Mouse (Mus musculus) hindbrain, embryonic 16.5 days (tissue): Measurements from ENCODE around the gene Flad1. TPM values are rescaled to one million over a fixed set of nuclear protein-coding genes. Genes with fewer than 3 reads are reported as not detected.

Source experiments
- ATAC-seq: fragments of 200-750 bp; cut with Nextera tagmentation; 2 replicates; pipeline ENCODE4 v1.8.0; 2017; ENCODE audit warnings: moderate TSS enrichment, moderate library complexity
- H3K27ac ChIP-seq: fragments of 300-500 bp; sonication (generic); 2 replicates; pipeline ENCODE4 v1.5.1; 2014; ENCODE audit warnings: low read depth, mild to moderate bottlenecking, control low read depth, low read length, moderate library complexity
- H3K27me3 ChIP-seq: fragments of 300-500 bp; sonication (generic); replicated peaks from 2 replicates; pipeline ENCODE4 v1.6.1; 2014; ENCODE audit warnings: low read length; ENCODE audit not compliant: control insufficient read depth, insufficient read depth
- H3K36me3 ChIP-seq: fragments of 300-500 bp; sonication (generic); 2 replicates; pipeline ENCODE4 v1.6.1; 2014; ENCODE audit warnings: mild to moderate bottlenecking, low read length, moderate library complexity, mixed read lengths; ENCODE audit not compliant: control insufficient read depth, insufficient read depth
- H3K4me1 ChIP-seq: fragments of 300-500 bp; sonication (generic); 2 replicates; pipeline ENCODE4 v1.6.1; 2014; ENCODE audit warnings: low read depth, low read length; ENCODE audit not compliant: control insufficient read depth, insufficient read depth
- H3K4me2 ChIP-seq: fragments of 300-500 bp; sonication (generic); 2 replicates; pipeline ENCODE4 v1.6.1; 2014; ENCODE audit warnings: mild to moderate bottlenecking, low read length, control low read depth, moderate library complexity
- H3K4me3 ChIP-seq: fragments of 300-500 bp; sonication (generic); 2 replicates; pipeline ENCODE4 v1.5.1; 2014; ENCODE audit warnings: mild to moderate bottlenecking, low read length, control low read depth, moderate library complexity
- H3K9ac ChIP-seq: fragments of 300-500 bp; sonication (generic); 2 replicates; pipeline ENCODE4 v1.6.1; 2014; ENCODE audit warnings: low read depth, mild to moderate bottlenecking, control low read depth, low read length, moderate library complexity
- H3K9me3 ChIP-seq: fragments of 300-500 bp; sonication (generic); 2 replicates; pipeline ENCODE4 v1.6.1; 2014; ENCODE audit warnings: mild to moderate bottlenecking, low read length, moderate library complexity; ENCODE audit not compliant: control insufficient read depth
- WGBS: fragments of 180-500 bp; shearing (Covaris S2); extraction: QIAGEN DNeasy Blood & Tissue Kit; methylation state at CpG from one replicate; pipeline ENCODE4 v1.1.7; 2014; 5-methylcytosine and 5-hydroxymethylcytosine counted together
- polyA plus RNA-seq: library from polyadenylated mRNA; unstranded; fragments of >200 nt; fragmentation: Nextera tagmentation; extraction: Ambion mirVana; gene quantifications from 2 replicates; pipeline ENCODE4 v1.2.1, GENCODE M21; 2015

The Flad1 gene
- 34.7 and 36.6 TPM in 2 replicates for polyA plus RNA-seq

- H3K9ac ChIP-seq, result peak within 1 kb of the TSS; percentile 68
- peak within 1 kb of the TSS; percentile 59 for H3K4me3 ChIP-seq
- peaks cover 9% of the 10 kb centered on the region for H3K4me1 ChIP-seq
- peaks cover 11% of the 10 kb centered on the region for H3K36me3 ChIP-seq
- H3K9me3 ChIP-seq, result no peaks in the 10 kb centered on the region
- H3K4me2 ChIP-seq, result peak within 1 kb of the TSS; percentile 79
- ATAC-seq, result peak; percentile 99
- H3K27me3 ChIP-seq, result no peaks in the 10 kb centered on the region
- 3% methylated on average over 28 of the region's 28 CpGs for WGBS
- H3K27ac ChIP-seq, result peak within 1 kb of the TSS; percentile 78
Observed at GRCm38 (mm10) chr3:89411490-89412393, at the start of gene Flad1. TSS of gene Flad1 (minus strand) at chr3:89411870.

- no peaks in the 10 kb centered on the region for H3K9me3 ChIP-seq
- peak overlapping the region; percentile 51 for H3K4me3 ChIP-seq
- ATAC-seq, result peak; percentile 91
- no peaks in the 10 kb centered on the region for H3K27me3 ChIP-seq
- no peaks in the 10 kb centered on the region for H3K36me3 ChIP-seq
- peak overlapping the region; percentile 56 for H3K4me2 ChIP-seq
- H3K4me1 ChIP-seq, result peaks cover 11% of the 10 kb centered on the region
- WGBS, result under 1% methylated on average over 32 of the region's 36 CpGs
- H3K27ac ChIP-seq, result peak overlapping the region; percentile 80
- peak overlapping the region; percentile 77 for H3K9ac ChIP-seq
Observed at GRCm38 (mm10) chr3:89458965-89459807, 47.5 kb upstream of the Flad1 start.

- ATAC-seq, result peak; percentile 61
- peak overlapping the region; percentile 51 for H3K4me3 ChIP-seq
- no peaks in the 10 kb centered on the region for H3K36me3 ChIP-seq
- H3K9me3 ChIP-seq, result no peaks in the 10 kb centered on the region
- H3K27ac ChIP-seq, result peak overlapping the region; percentile 80; the same call in 1 of the 2 replicates
- peaks cover 11% of the 10 kb centered on the region for H3K4me1 ChIP-seq
- H3K9ac ChIP-seq, result no peak overlapping the region; the same call in 1 of the 2 replicates
- WGBS, result 45% methylated on average over 13 of the region's 13 CpGs
- H3K27me3 ChIP-seq, result no peaks in the 10 kb centered on the region
- peak overlapping the region; percentile 56 for H3K4me2 ChIP-seq
Observed at GRCm38 (mm10) chr3:89458372-89458964, 46.8 kb upstream of the Flad1 start.

GRCm38 (mm10) chr3:89456726-89457665 lies 45.3 kb upstream of the Flad1 start:
- 31% methylated on average over 10 of the region's 10 CpGs for WGBS
- Histone ChIP-seq H3K9ac (no peak overlapping the region), H3K36me3 (no peaks in the 10 kb centered on the region), H3K4me1 (peaks cover 11% of the 10 kb centered on the region), H3K9me3 (no peaks in the 10 kb centered on the region), H3K4me2 (no peak overlapping the region), H3K27me3 (no peaks in the 10 kb centered on the region), H3K27ac (no peak overlapping the region), H3K4me3 (no peak overlapping the region)
- ATAC-seq, result no peak

DNA sequence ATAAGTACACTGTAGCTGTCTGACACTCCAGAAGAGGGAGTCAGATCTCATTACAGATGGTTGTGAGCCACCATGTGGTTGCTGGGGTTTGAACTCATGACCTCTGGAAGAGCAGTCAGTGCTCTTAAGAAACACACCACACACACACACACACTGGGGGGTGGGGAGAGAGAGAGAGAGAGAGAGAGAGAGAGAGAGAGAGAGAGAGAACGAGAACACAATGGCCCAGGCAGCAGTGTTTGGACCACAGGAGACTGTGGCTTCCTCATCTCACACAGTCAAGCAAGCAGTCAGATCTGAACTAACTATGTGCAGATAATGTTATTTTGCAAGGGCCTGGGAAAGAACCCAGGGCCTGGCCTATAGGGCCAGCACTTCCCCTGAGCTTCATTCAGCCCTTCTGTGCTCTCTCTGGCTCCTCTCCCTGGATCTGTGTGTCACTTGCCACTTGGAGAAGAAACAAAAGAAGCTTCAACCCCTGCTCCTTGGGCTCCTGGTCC lies 44.2 kb upstream of the Flad1 start:
- 50% methylated on average over 1 of the region's 1 CpGs for WGBS

GRCm38 (mm10) chr3:89454401-89455177 lies 42.9 kb upstream of the Flad1 start, which contains the start of gene Pmvk:
TSS of gene Pmvk (plus strand) at chr3:89454541.
- Histone ChIP-seq H3K9me3 (no peaks in the 10 kb centered on the region), H3K4me2 (no peak within 1 kb of the TSS), H3K36me3 (no peaks in the 10 kb centered on the region), H3K27ac (no peak within 1 kb of the TSS), H3K27me3 (no peaks in the 10 kb centered on the region), H3K9ac (no peak within 1 kb of the TSS), H3K4me3 (no peak within 1 kb of the TSS), H3K4me1 (peaks cover 6% of the 10 kb centered on the region; the same call in 1 of the 2 replicates)
- no peak for ATAC-seq
- whole genome bisulfite sequencing, result 74% methylated on average over 10 of the region's 10 CpGs

More for the DNA sequence above, 44.2 kb upstream of the Flad1 start:
- Histone ChIP-seq H3K27ac (no peak overlapping the region), H3K9me3 (no peaks in the 10 kb centered on the region), H3K9ac (no peak overlapping the region), H3K27me3 (no peaks in the 10 kb centered on the region), H3K4me2 (no peak overlapping the region), H3K4me1 (peaks cover 13% of the 10 kb centered on the region), H3K36me3 (no peaks in the 10 kb centered on the region), H3K4me3 (no peak overlapping the region)
- ATAC-seq, result no peak

DNA sequence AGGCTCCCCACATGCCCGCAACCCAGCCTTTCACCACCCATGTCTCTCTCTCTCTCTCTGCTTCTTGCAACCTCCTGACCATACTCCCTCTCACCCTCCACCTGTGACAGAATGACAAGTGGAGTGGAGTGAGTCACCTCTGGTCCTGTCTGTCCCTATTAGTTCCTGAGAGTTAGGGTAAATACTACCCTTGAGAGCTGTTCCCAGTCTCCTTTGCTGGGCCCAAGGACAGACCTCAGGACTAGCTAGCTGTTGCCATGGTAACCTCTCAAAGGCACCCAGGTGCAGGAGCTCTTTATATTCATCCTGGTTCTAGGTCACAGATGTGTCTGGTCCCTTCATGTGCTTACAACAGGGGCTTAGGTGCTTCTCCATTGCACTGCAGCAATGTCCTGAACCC lies 40.2 kb upstream of the Flad1 start:
- Histone ChIP-seq H3K36me3 (no peaks in the 10 kb centered on the region), H3K27me3 (no peaks in the 10 kb centered on the region), H3K4me1 (peaks cover 2% of the 10 kb centered on the region; the same call in 1 of the 2 replicates), H3K9me3 (no peaks in the 10 kb centered on the region), H3K9ac (no peak overlapping the region), H3K4me2 (no peak overlapping the region), H3K27ac (peak overlapping the region; percentile 12; the same call in 1 of the 2 replicates), H3K4me3 (no peak overlapping the region)
- ATAC-seq, result peak; percentile 44; the same call in 1 of the 2 replicates
- WGBS, result 85% methylated on average over 1 of the region's 1 CpGs
